Mouse (Mus musculus) kidney, adult 2 months (tissue): ENCODE measurements around the gene Pla2g4d.

ENCODE experiments used
- CTCF ChIP-seq: fragments of 200-500 bp; conservative IDR thresholded peaks from 2 replicates; pipeline ENCODE4 v1.5.1; 2011; ENCODE audit warnings: low read depth, mild to moderate bottlenecking, control low read depth, low read length, moderate library complexity, mixed read lengths; ENCODE audit not compliant: insufficient read depth, insufficient read length
- POLR2A ChIP-seq: fragments of 200-500 bp; IDR thresholded peaks from one replicate; pipeline ENCODE4 v1.6.1; 2011; ENCODE audit warnings: low read depth, low read length, control low read depth

DNA sequence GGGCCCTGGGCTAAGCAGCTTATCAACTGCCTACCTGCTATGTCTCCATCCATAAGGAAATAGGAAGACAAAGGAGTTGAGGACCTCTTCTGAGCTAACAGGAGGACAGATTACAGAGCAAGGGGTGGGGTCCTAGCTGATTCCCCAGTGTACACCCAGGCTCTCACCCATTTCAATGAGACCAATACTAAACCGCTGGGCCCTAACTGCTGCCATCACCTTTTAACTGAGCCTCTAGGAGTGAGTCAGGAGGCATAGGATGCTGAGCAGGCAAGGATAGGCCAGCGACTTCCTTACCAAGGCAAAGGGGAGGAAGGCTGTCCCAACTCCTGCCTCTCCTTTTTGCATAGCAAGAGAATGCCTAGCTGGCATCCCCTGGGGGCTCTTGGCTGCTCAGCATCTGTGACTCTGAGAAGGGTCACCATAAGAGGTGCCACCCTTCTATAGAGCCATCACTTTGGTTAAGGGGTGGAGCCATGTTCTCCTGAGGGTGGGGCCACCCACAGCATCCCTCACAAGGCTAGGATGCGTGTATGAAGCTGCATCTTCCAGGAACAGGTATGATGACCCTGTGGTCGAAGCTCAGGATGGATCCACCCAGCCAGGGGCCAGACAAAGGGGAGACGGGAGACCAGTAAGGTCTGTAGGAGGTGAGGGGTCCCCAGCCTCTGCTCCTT lies 46.1 kb downstream of the Pla2g4d start:
- no peak for TF ChIP-seq CTCF
- no peak for TF ChIP-seq POLR2A
